Mouse (Mus musculus) CH12.LX (cell line): ENCODE data around the gene Kif26b. TPM values are rescaled to one million over a fixed set of nuclear protein-coding genes. Genes with fewer than 3 reads are reported as not detected.

Source experiments
- DNase-seq: peaks from one replicate; pipeline ENCODE4 v3.0.0-alpha.2; 2013; ENCODE audit errors: extremely low read depth
- H3K27ac ChIP-seq: 2 replicates; pipeline ENCODE4 v1.5.1; 2012; ENCODE audit warnings: low read depth, mild to moderate bottlenecking, control low read depth, moderate library complexity; ENCODE audit not compliant: insufficient read depth
- H3K27me3 ChIP-seq: replicated peaks from 2 replicates; pipeline ENCODE3; 2012; ENCODE audit warnings: inconsistent platforms
- H3K36me3 ChIP-seq, 2 experiments: replicated peaks in 1 of 2; 2 replicates each; pipeline versions ENCODE3 to v1.6.1; 2012; ENCODE audit warnings: inconsistent platforms in 1 of 2, low read length in 1 of 2, mild to moderate bottlenecking in 1 of 2, mixed read lengths in 1 of 2, moderate library complexity in 1 of 2; ENCODE audit not compliant: control insufficient read depth in 1 of 2, insufficient read depth in 1 of 2
- H3K4me1 ChIP-seq, 2 experiments: 2 replicates each; pipeline ENCODE4 v1.6.1; 2012; ENCODE audit warnings: inconsistent platforms in 1 of 2, moderate library complexity in 1 of 2; ENCODE audit not compliant: insufficient read depth in 2 of 2, control insufficient read depth in 1 of 2
- H3K4me2 ChIP-seq: 2 replicates; pipeline ENCODE4 v1.6.1; 2012; ENCODE audit warnings: low read depth, mild to moderate bottlenecking, control low read depth; ENCODE audit not compliant: poor library complexity, insufficient read depth, severe bottlenecking
- H3K4me3 ChIP-seq, 3 experiments: fragments of 150-350 bp in 1 of 3; sonication (generic) in 1 of 3; replicated peaks in 1 of 3; 2 replicates each; pipeline versions ENCODE3 to v1.5.1; 2011 to 2012; ENCODE audit warnings: low read depth in 2 of 3, low read length in 2 of 3, mild to moderate bottlenecking in 2 of 3, moderate library complexity in 2 of 3, control low read depth in 1 of 3, improper control_type of control experiment in 1 of 3, inconsistent platforms in 1 of 3, mixed read lengths in 1 of 3; ENCODE audit not compliant: poor library complexity in 1 of 3
- H3K79me2 ChIP-seq: replicated peaks from 2 replicates; pipeline ENCODE4 v1.6.1; 2012; ENCODE audit warnings: mild to moderate bottlenecking, moderate library complexity; ENCODE audit not compliant: control insufficient read depth, poor library complexity, insufficient read depth, severe bottlenecking; ENCODE audit errors: extremely low read depth
- H3K9ac ChIP-seq: 2 replicates; pipeline ENCODE4 v1.6.1; 2012; ENCODE audit warnings: low read depth, mild to moderate bottlenecking, control low read depth, moderate library complexity; ENCODE audit not compliant: insufficient read depth
- H3K9me3 ChIP-seq: replicated peaks from 2 replicates; pipeline ENCODE3; 2012; ENCODE audit warnings: low read length, inconsistent platforms, mixed read lengths
- CHD2 ChIP-seq: IDR thresholded peaks from 2 replicates; pipeline ENCODE4 v1.6.1; 2011; ENCODE audit warnings: low read length, improper control_type of control experiment
- CTCF ChIP-seq, 2 experiments: IDR thresholded peaks in 1 of 2; conservative IDR thresholded peaks in 1 of 2; 2 replicates each; pipeline ENCODE4 v1.5.1; 2011 to 2012; ENCODE audit warnings: low read depth in 2 of 2, low read length in 2 of 2, improper control_type of control experiment in 1 of 2, inconsistent platforms in 1 of 2, mild to moderate bottlenecking in 1 of 2, moderate library complexity in 1 of 2
- E2F4 ChIP-seq: IDR thresholded peaks from 2 replicates; pipeline ENCODE4 v1.6.1; 2011; ENCODE audit warnings: low read depth, low read length, improper control_type of control experiment; ENCODE audit not compliant: insufficient replicate concordance
- EP300 ChIP-seq: IDR thresholded peaks from 2 replicates; pipeline ENCODE4 v1.6.1; 2011; ENCODE audit warnings: low read length, improper control_type of control experiment
- ETS1 ChIP-seq: conservative IDR thresholded peaks from 2 replicates; pipeline ENCODE4 v1.6.1; 2012; ENCODE audit warnings: low read depth, mild to moderate bottlenecking, inconsistent platforms, low read length, improper control_type of control experiment, moderate library complexity
- KAT2A ChIP-seq: IDR thresholded peaks from 2 replicates; pipeline ENCODE4 v1.6.1; 2012; ENCODE audit warnings: low read length, improper control_type of control experiment, inconsistent platforms; ENCODE audit not compliant: insufficient replicate concordance
- MAX ChIP-seq: IDR thresholded peaks from 2 replicates; pipeline ENCODE4 v1.6.1; 2011; ENCODE audit warnings: low read length, improper control_type of control experiment
- MAZ ChIP-seq: IDR thresholded peaks from 2 replicates; pipeline ENCODE4 v1.6.1; 2012; ENCODE audit warnings: low read depth, mild to moderate bottlenecking, inconsistent platforms, low read length, improper control_type of control experiment, moderate library complexity
- MEF2A ChIP-seq: IDR thresholded peaks from 2 replicates; pipeline ENCODE4 v1.6.1; 2014; ENCODE audit warnings: low read depth, mild to moderate bottlenecking, inconsistent platforms, low read length, improper control_type of control experiment, borderline replicate concordance
- MXI1 ChIP-seq: IDR thresholded peaks from 2 replicates; pipeline ENCODE4 v1.6.1; 2011; ENCODE audit warnings: mild to moderate bottlenecking, low read depth, low read length, improper control_type of control experiment
- MYC ChIP-seq: IDR thresholded peaks from 2 replicates; pipeline ENCODE4 v1.6.1; 2011; ENCODE audit warnings: low read depth, mild to moderate bottlenecking, improper control_type of control experiment, low read length
- PAX5 ChIP-seq: IDR thresholded peaks from 2 replicates; pipeline ENCODE4 v1.6.1; 2012; ENCODE audit warnings: low read length, inconsistent platforms, mixed read lengths
- POLR2AphosphoS2 ChIP-seq: IDR thresholded peaks from 2 replicates; pipeline ENCODE4 v1.6.1; 2011; ENCODE audit warnings: low read depth, low read length, improper control_type of control experiment
- RAD21 ChIP-seq: IDR thresholded peaks from 2 replicates; pipeline ENCODE4 v1.6.1; 2011; ENCODE audit warnings: low read depth, mild to moderate bottlenecking, low read length, improper control_type of control experiment, moderate library complexity
- RCOR1 ChIP-seq: conservative IDR thresholded peaks from 2 replicates; pipeline ENCODE4 v1.6.1; 2012; ENCODE audit warnings: low read depth, mild to moderate bottlenecking, inconsistent platforms, low read length, improper control_type of control experiment
- SMC3 ChIP-seq: IDR thresholded peaks from 2 replicates; pipeline ENCODE4 v1.6.1; 2011; ENCODE audit warnings: low read depth, low read length, improper control_type of control experiment
- TBP ChIP-seq: conservative IDR thresholded peaks from 2 replicates; pipeline ENCODE4 v1.6.1; 2011; ENCODE audit warnings: low read depth, low read length, improper control_type of control experiment
- TCF12 ChIP-seq: IDR thresholded peaks from 2 replicates; pipeline ENCODE4 v1.6.1; 2014; ENCODE audit warnings: low read depth, mild to moderate bottlenecking, inconsistent platforms, low read length, improper control_type of control experiment
- ZC3H11A ChIP-seq: IDR thresholded peaks from 2 replicates; pipeline ENCODE4 v1.6.1; 2012; ENCODE audit warnings: low read depth, mild to moderate bottlenecking, inconsistent platforms, low read length, improper control_type of control experiment
- dilution Hi-C: fragments of 300-500 bp; cut with MboI; formaldehyde crosslinking; loops from 2 replicates; pipeline ENCODE4 v1.14.3; 2020; ENCODE audit warnings: low sequenced_read_pairs; ENCODE audit not compliant: extremely low pct_unique_long_range_greater_than_20kb, extremely low pct_ligation_motif_present
- in situ Hi-C: fragments of 300-500 bp; cut with MboI; formaldehyde crosslinking; loops from 3 replicates; pipeline ENCODE4 v1.14.3; 2019; ENCODE audit warnings: low sequenced_read_pairs, low pct_ligation_motif_present, low pct_unique_long_range_greater_than_20kb, mixed read lengths
- polyA plus RNA-seq: library from polyadenylated mRNA; unstranded; fragments of >175 nt; gene quantifications from 2 replicates; pipeline ENCODE4 v1.2.1, GENCODE M21; 2012; ENCODE audit warnings: low read depth; ENCODE audit not compliant: insufficient read length
- total RNA-seq, 2 experiments: library from RNA; depleted of rRNA; stranded (reverse); fragments of 300-350 nt in 1 of 2; fragments of >200 nt in 1 of 2; gene quantifications; 2 replicates each; pipeline ENCODE4 v1.2.3; 2012 to 2014

Gene Kif26b
- total and polyA plus RNA-seq, 3 experiments: 0.09 TPM; not detected in 2

- TF ChIP-seq SMC3: no peak
- TF ChIP-seq MAZ: no peak
- no peak for TF ChIP-seq RCOR1
- no peak for TF ChIP-seq CHD2
- TF ChIP-seq ZC3H11A: no peak
- no peak for TF ChIP-seq POLR2AphosphoS2
- TF ChIP-seq E2F4: no peak
- no peak for TF ChIP-seq RAD21
- TF ChIP-seq CTCF (conservative IDR thresholded peaks at IDR 0.05 in 1 of 2, IDR thresholded peaks at IDR 0.05 in 1 of 2; ENCODE audit: low read depth in 2 of 2, low read length in 2 of 2): no peak
- TF ChIP-seq PAX5: no peak
- no peak for TF ChIP-seq ETS1
- no peak for TF ChIP-seq MAX
- TF ChIP-seq MEF2A: no peak
- no peak for TF ChIP-seq MYC
- H3K27ac ChIP-seq: no peak overlapping the region
- peaks cover 3% of the 10 kb centered on the region for H3K9me3 ChIP-seq
- dilution Hi-C loops (no loop called here), in situ Hi-C loops (no loop called here)
- no peak overlapping the region for H3K9ac ChIP-seq
- H3K4me3 ChIP-seq: no peak overlapping the region
- no peak overlapping the region for H3K4me2 ChIP-seq
- H3K27me3 ChIP-seq: no peaks in the 10 kb centered on the region
- H3K79me2 ChIP-seq: no peaks in the 10 kb centered on the region
- H3K36me3 ChIP-seq: no peaks in the 10 kb centered on the region
- no peak for DNase-seq
- H3K4me1 ChIP-seq: no peaks in the 10 kb centered on the region
These were observed 229.5 kb downstream of the Kif26b start for GRCm38 (mm10) chr1:178758441-178758840.

- no peak overlapping the region for H3K4me3 ChIP-seq
- no peak for TF ChIP-seq TBP
- no peak for TF ChIP-seq EP300
- TF ChIP-seq KAT2A: no peak
- TF ChIP-seq MYC: no peak
- no peak for TF ChIP-seq TCF12
- no peak for TF ChIP-seq MXI1
- no peak for TF ChIP-seq MAX
- no peaks in the 10 kb centered on the region for H3K9me3 ChIP-seq
- H3K79me2 ChIP-seq: no peaks in the 10 kb centered on the region
- dilution Hi-C loops: no loop called here
- H3K4me2 ChIP-seq: no peak overlapping the region
- no peaks in the 10 kb centered on the region for H3K4me1 ChIP-seq
- H3K36me3 ChIP-seq: no peaks in the 10 kb centered on the region
- H3K9ac ChIP-seq: no peak overlapping the region
- no peak for DNase-seq
- in situ Hi-C loops: no loop called here
- H3K27me3 ChIP-seq: no peaks in the 10 kb centered on the region
- no peak overlapping the region for H3K27ac ChIP-seq
These were observed 233.3 kb downstream of the Kif26b start for GRCm38 (mm10) chr1:178762125-178762741.
